Mouse (Mus musculus): ENCODE results near the gene Ctso.

DNA sequence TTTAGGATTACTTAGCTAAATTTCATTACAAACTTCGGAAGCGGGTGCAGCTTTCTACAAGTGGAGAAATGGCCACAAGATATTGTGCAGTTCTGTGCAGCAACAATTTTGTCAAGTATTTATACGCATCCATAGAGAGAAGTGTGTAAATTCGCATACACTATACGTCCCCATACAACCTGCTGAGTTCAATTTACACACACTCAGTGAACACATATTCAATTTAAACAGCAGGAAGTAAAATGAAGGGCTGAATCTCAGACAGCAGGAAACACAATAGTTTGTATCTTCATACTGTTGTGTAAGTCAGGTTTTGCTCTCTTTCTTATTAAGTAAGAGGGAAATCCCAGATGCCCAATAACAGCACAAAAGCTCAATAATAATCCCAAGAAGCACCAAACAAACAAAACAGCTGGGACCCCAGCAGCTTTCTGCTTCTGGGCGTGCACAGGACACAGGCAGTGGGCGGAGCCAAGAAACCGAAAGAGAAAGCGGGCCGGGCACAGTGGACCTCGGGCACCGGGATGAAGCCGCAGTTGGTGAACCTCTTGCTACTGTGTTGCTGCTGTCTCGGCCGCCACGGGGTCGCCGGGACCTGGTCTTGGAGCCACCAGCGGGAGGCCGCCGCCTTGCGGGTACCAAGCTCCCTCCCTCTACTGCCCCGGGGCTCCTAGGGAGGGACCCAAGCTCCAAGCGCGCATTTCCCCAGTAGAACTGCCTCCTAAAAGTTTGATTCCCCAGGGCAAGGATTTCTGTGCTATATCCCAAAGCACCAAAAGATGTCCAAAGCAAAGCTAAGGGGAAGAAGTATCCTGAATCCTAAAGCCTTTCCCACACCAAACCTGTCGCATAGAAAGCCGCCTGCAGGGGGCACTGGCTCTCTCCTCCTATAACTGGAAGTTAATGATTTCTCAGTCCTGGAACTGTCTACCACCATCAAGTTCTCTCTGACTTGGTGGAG, at the start of gene Ctso:
- no peak for TF ChIP-seq MAX (IDR thresholded peaks at IDR 0.05; ENCODE audit: low read depth)
- TF ChIP-seq TCF12 (IDR thresholded peaks at IDR 0.05; ENCODE audit: insufficient read depth, poor library complexity, severe bottlenecking) = no peak
- no peak for TF ChIP-seq MYOG (IDR thresholded peaks at IDR 0.05; ENCODE audit: control insufficient read depth in 1 of 3, insufficient read depth in 1 of 3, insufficient read length in 2 of 3, low read depth in 2 of 3)
- no peak for TF ChIP-seq POLR2A (IDR thresholded peaks at IDR 0.05; ENCODE audit: insufficient read length, low read depth)

Data from myocyte (in vitro differentiated cells).